Mouse (Mus musculus): ENCODE data around the gene Tmem126a.

Tmem126a gene

DNA sequence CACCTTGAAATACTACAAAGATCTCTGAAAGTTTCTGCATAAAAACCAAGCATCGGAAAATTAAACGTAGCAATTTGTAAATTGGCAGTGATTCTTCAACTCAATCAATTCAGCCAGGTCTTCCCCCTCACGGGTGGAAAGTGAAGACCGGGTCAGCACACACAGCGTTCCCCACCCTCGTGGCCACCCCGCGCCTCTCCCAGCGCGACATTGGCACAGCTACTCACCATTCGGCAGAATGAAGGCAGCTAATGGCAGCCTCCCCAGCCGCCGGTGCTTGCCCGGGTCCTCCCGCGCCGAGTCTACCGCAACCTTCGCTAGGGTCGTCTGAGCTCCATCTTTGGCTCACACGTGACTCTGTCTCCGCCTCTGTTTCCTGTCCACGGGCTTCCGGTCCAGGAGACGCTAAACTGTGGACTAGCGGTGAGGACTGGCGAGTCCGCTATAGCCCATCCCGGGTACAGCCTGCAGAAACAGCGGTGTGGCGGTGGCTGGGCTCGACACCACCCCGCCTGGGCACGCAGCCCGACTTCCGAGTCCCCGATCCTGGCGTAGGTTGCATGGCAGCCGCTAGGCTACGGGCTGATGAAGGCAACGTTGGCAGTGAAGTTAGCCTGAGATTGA is at the start of gene Tmem126a:
Gene Tmem126a (minus strand): TSS at position 385 of the 624 bp plus-strand sequence.
- DNase-seq (ENCODE audit: low read depth, low spot score) = peak; percentile 58

DNA sequence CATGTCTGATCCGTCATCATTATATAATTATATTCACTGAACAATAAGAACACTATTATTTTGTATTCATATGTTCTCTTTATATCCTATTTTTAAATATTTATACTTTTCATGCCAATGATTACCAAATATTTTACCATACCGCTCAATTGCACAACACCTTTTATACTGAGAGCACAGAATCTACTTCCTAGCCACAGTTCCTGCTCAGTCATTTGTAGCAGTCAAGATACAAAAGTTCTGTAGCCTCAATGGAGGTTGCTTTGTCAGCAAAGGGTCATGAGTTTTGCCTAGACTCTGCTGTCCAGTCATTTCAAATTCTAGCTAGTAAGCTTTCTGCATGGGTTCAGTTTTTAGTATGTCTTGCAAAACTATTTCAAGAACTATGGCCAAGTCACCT is 25.6 kb upstream of the Tmem126a start:
- DNase-seq (ENCODE audit: low read depth, low spot score) = no peak

GRCm38 (mm10) chr7:90476313-90477245 is 19.6 kb upstream of the Tmem126a start, which contains the start of gene Dlg2:
Gene Dlg2, plus strand, starts transcription at chr7:90476672.
- no peak for DNase-seq (ENCODE audit: low read depth, low spot score)

- peak; percentile 99 for DNase-seq (ENCODE audit: low read depth, low spot score)
These were observed 18.8 kb upstream of the Tmem126a start, which contains the start of gene Tmem126b for GRCm38 (mm10) chr7:90475793-90476312. Gene Tmem126b, minus strand, starts transcription at chr7:90476001.

DNA sequence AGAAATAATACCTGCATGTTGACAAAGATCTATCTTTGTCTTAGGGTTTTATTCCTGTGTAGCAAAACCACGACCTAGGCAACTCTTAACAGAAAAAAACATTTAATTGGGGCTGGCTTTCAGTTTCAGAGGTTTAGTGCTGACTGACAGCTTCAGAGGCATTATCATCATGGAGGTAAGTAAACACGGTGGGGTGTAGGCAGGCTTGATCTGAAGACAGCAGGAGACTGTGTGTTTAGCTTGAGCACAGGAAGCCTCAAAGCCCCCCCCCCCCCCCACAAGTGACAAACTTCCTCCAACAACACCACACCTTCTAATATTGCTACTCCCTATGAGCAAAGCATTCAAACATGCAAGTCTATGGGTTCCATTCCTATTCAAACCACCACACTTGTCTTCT is 16.5 kb upstream of the Tmem126a start:
- DNase-seq (ENCODE audit: low read depth, low spot score) = no peak

DNA sequence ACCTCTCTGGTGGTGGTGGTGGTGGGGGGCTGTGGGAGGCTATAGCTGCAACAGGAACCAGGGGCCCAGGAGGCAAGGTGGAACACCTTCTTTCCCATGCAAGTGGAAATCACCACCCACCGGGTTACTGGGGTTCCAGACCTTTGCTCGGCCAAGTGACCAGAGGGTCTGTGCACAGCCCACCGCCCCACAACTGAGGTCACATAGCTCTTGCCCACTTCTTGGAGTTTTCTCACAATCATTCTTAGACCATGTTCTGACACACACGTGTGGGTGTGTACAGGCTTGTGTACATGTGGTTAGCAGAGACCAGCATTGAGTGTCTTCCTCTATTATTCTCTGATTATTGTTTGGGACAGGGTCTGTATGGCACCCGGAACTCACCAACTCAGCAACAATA is 4.4 kb upstream of the Tmem126a start:
- DNase-seq (ENCODE audit: low read depth, low spot score) = no peak

DNA sequence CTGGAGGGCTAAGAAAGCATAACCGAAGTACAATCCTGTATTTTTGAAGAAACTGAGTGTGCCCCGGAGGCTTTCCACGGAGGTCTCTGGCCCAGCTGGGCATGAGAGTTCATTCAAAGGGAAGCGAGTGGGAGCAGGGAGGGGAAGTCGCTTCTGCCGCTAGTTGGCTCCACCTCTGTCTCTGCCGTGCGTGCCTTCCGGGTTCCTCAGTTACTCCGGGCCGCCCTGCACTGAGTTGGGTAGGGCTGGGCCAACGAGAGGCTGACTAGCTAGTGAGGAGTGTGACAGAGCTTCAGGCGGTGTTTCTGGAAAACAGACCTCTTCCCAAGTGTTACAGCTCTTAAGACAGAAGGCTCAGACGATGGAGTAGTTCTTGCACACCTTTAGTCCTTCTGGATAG is 3.9 kb upstream of the Tmem126a start:
- no peak for DNase-seq (ENCODE audit: low read depth, low spot score)

DNA sequence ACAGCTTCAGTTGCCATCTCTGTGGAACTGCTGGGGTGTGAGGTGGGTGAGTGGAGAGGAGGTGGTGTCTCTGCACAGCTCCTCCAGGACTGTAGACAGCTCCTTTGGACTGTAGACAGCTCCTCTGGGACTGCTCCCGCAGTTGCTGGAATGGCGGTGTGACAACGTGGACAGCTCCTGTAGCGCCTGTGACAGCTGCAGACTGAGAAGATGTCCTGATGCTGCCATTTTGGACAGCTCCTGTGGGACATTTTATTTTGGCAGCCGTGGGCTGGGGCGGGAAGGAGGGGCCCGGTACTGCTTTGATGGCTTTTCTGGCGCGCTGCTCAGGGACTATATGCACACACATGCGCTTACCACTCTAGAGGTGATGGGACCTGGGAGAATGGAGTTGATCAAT is 3.3 kb upstream of the Tmem126a start:
- no peak for DNase-seq (ENCODE audit: low read depth, low spot score)

GRCm38 (mm10) chr7:90457517-90457916 is 488 bp upstream of the Tmem126a start:
- DNase-seq (ENCODE audit: low read depth, low spot score) = no peak

GRCm38 (mm10) chr7:90456149-90456844 is 732 bp downstream of the Tmem126a start:
- no peak for DNase-seq (ENCODE audit: low read depth, low spot score)

DNA sequence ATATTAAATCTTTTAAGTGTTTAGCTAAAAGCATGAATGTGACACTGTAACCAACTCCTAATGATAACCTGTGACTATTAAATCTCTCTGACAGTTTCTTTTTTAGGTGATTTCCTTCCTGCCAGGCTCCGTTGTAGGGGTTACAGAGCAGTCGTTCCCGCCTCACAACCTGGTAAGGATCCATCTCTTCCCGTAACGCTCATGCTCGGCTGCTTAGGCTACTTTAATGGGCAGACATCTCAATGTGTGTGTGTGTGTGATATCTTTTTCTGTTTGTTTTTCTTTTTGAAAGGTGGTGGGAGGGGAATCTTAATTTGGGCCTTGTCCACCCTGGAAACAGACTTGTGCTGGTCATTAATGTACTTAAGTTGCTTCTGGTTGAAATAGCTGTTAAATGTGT is 12.8 kb downstream of the Tmem126a start:
- peak; percentile 31 for DNase-seq (ENCODE audit: low read depth, low spot score)

DNA sequence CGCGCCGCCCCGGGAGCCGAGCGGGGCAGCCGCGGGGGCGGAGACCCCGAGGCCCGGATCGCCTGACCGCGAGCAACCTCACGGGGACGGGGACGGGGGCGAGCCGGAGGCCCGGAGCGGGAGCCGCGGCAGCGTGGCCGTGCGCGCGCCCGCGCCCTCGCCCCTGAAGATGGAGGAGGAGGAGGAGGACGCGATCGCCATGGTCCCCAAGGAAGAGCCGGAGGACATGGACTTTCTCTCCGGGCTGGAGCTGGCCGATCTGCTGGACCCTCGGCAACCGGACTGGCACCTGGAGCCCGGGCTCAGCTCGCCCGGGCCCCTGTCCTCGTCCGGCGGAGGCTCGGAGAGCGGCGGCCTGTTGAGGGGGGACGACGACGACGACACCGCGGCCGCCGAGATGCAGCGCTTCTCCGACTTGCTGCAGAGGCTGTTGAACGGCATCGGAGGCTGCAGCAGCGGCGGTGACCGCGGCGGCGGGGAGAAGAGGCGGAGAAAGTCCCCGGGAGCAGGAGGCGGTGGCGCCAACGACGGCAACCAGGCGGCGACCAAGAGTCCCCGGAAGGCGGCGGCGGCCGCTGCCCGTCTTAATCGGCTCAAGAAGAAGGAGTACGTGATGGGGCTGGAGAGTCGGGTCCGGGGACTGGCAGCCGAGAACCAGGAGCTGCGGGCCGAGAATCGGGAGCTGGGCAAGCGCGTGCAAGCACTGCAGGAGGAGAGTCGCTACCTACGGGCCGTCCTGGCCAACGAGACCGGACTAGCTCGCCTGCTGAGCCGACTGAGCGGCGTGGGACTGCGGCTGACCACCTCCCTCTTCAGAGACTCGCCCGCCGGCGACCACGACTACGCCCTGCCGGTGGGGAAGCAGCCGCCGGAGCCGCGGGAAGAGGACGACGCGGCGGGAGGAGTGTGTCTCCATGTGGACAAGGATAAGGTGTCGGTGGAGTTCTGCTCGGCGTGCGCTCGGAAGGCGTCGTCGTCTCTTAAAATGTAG is 13.6 kb downstream of the Tmem126a start:
- peak; percentile 55 for DNase-seq (ENCODE audit: low read depth, low spot score)

DNA sequence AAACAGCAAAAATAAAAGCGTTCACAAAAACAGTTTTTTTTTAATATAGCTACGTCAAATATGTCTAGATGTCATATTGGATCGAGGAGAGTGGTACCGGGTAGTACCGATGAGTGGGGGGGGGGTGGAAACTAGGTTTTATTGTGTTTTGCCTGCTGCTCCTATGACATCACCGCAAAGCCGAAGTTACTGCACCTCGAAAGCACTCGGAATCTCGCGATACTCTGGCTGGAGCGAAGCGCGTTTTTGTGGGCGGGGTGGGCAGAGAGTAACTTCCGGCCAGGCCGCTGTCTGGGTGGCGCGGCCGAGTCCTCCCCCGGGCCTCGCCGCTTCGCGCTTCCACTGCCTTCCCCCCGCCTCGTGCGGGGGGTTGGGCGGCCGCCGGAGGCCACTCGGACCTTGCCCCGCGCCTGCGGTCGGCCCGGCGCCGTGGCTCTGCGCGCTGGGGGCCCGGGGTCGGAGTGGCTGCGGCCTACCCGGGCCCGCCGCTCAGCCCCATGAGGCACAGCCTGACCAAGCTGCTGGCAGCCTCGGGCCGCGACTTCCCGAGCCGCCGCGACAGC is 14.4 kb downstream of the Tmem126a start, which contains the start of gene Crebzf:
Gene Crebzf (plus strand): TSS at position 212 of the 563 bp plus-strand sequence.
- peak; percentile 95 for DNase-seq (ENCODE audit: low read depth, low spot score)

DNA sequence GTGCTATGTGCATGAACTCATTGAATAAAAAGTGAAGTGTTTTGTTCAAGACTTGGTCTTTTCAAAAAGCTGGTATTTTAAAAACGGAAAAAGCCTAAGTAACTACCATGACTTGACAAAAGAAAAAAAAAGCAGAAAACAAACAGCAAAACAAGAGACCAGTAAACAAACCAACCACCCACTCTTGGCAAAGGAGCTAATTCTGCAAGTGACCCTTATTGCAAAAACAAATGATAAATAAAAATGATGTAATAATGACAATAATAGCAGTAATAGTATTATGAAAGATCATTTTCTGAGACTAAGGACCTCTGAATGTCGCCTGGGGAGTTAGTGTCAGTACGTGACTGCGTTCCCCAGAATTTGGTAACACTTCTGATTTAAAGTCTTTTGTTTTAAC is 15.0 kb downstream of the Tmem126a start:
- DNase-seq (ENCODE audit: low read depth, low spot score) = no peak

DNA sequence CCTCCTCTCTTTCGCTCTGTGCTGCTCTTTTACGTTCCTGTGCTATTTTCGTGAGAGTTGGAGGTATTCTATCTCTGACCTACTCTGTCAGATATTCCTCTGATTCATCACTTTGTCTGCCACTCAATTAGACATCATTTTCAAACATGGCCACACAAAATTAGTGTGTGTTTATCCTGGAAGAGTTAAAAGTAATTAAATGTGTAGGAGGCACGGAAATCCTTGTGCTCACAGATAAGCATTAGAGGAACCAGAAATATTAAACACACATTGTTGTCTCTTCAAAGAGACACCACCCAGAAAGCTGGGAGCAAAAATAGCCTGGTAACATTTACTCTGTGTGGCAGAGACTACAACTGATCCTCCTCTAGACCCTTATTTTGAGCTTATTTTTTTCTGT is 17.0 kb downstream of the Tmem126a start:
- DNase-seq (ENCODE audit: low read depth, low spot score) = no peak

DNA sequence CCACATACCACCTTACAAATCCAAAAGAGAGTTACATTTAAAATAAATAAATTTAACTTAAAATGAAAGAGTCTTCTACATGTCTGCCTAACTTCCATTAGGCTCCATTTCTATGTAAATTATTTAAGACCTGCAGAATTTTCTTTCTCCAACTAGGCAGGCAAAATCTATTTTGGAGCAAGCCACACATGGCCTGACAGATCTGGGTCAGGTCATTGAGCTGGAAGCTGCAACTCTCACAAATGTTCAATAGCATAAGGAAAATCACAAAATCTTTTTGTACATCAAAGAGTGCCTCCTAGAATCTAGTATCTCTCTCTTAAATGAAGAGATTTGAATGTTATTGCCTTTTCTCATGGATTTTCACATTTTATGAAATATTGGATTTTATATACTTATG is 24.8 kb downstream of the Tmem126a start:
- no peak for DNase-seq (ENCODE audit: low read depth, low spot score)

- DNase-seq (ENCODE audit: low read depth, low spot score) = no peak
These were observed 30.0 kb downstream of the Tmem126a start for GRCm38 (mm10) chr7:90427006-90427405.

- no peak for DNase-seq (ENCODE audit: low read depth, low spot score)
These were observed 30.7 kb downstream of the Tmem126a start, which contains the start of gene Ccdc89 for GRCm38 (mm10) chr7:90426020-90427001. Gene Ccdc89, plus strand, starts transcription at chr7:90426577.

- peak; percentile 15 for DNase-seq (ENCODE audit: low read depth, low spot score)
These were observed 47.1 kb downstream of the Tmem126a start for GRCm38 (mm10) chr7:90409934-90410333.
